Mouse (Mus musculus) lung, postnatal 14 days (tissue): ENCODE measurements around the gene Spaca7.
"Not testable (repeated sequence)": the region's sequence is repeated elsewhere in the genome, so short reads cannot be mapped to it uniquely, and the experiment has no call there.

Experiments used
- DNase-seq: peaks from one replicate; pipeline ENCODE4 v3.0.0; 2021

The Spaca7 gene

GRCm38 (mm10) chr8:12572814-12573534, at the start of gene Spaca7:
TSS of gene Spaca7 (plus strand) at chr8:12573029.
- no peak for DNase-seq

- DNase-seq = no peak
These were observed 48.5 kb upstream of the Spaca7 start for GRCm38 (mm10) chr8:12524279-12524678.

DNA sequence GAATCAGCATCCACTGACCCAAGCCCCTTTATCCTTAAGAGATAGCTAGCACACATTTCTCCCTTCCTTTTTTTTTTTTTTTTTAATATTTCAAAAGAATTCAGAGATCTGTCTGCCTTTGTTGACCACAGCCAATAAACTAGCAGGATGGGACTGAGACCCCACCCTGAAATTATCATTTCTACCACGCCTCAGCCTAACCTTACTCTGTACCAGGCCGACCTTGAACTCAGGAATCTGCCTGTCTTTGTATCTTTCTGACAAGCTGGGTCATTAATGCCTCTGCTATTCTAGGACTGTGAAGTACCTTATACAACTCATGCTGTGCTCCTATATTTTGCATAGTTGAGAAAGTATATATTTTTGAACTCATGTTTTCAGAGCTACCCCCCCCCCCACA, 44.2 kb upstream of the Spaca7 start:
- DNase-seq = no peak

DNA sequence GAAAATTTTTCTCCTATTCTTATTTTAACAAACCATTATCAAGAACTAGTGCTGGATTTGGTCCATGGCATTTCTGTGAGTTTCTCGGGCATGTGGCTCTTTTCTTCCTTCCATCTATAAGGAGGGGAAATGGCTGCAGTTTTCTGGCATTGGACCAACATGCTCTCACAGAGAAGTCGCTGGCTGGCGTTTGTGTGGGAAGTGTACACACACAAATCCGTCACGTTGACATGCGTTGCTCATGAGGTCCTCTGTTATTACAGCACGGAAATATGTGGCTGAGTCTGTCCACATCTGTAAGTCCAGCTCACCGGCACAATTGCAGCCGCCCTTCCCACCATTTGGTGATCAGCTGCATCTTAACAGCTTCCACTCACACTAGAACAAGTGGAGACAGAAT, 37.2 kb upstream of the Spaca7 start:
- DNase-seq = no peak

- no peak for DNase-seq
These were observed 36.5 kb upstream of the Spaca7 start for GRCm38 (mm10) chr8:12536306-12536705.

- DNase-seq = no peak
These were observed 27.6 kb upstream of the Spaca7 start for GRCm38 (mm10) chr8:12545236-12545635.

- DNase-seq = no peak
These were observed 27.2 kb upstream of the Spaca7 start for GRCm38 (mm10) chr8:12545671-12546070.

GRCm38 (mm10) chr8:12547466-12548220, 25.2 kb upstream of the Spaca7 start:
- DNase-seq = no peak

- no peak for DNase-seq
These were observed 24.6 kb upstream of the Spaca7 start for GRCm38 (mm10) chr8:12548255-12548654.

GRCm38 (mm10) chr8:12548680-12549079, 24.1 kb upstream of the Spaca7 start:
- no peak for DNase-seq

DNA sequence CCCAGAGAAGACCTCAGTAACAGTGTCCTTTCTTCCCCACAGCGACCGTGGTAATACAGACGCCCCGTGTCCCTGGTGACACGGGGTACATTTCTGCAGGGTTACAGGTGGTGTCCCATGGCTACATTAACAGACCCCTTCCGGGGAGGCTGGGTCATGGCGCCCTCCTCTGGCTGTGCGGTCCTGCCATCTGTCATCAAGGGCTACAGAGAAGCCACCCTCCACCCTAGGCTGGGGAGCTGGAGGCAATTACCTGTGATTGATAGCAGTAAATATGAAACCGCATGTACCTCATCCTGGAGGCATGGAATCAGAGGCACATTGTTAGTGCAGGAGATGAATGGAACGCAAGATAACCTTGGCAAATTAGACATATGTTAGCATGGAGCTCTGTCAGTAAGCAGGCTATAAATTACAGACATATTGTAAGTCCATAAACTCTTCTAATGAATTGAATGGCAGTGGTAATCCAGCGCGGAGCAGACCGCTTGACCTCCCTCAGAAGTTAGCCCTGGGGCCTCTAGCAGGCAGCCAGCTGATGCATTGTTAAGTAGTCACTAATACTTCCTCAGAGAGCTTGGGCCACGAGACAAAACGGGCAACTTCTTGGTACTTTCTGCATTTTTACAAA, 17.2 kb upstream of the Spaca7 start:
- no peak for DNase-seq

- no peak for DNase-seq
These were observed 14.0 kb upstream of the Spaca7 start for GRCm38 (mm10) chr8:12558786-12559185.

- DNase-seq = peak; percentile 79
These were observed 11.3 kb upstream of the Spaca7 start for GRCm38 (mm10) chr8:12561403-12561960.

- peak; percentile 22 for DNase-seq
These were observed 8.5 kb upstream of the Spaca7 start for GRCm38 (mm10) chr8:12564307-12564706.

- DNase-seq = no peak
These were observed 7.3 kb upstream of the Spaca7 start for GRCm38 (mm10) chr8:12565488-12565887.

GRCm38 (mm10) chr8:12566509-12566908, 6.3 kb upstream of the Spaca7 start:
- no peak for DNase-seq

DNA sequence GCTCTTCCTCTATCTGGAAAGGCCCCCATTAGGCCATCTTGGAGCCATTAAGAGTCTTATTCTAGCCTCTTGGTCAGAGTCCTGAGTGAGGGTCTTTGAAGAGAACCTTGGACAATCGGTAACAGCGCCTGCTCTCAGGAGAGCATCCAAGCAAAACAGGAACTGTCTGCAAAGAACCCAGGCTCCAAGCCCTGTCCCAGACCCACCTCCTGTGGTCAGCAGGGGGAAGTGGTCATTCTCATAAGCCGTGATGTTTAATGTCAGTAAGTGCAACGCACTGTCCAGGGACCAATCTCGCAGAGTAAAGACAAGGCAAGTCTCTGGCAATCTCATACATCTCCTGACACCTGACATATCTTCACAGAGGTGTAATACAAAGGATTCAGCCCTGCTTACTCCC, 3.2 kb downstream of the Spaca7 start:
- DNase-seq = no peak

GRCm38 (mm10) chr8:12576739-12577138, 3.9 kb downstream of the Spaca7 start:
- DNase-seq = no peak

DNA sequence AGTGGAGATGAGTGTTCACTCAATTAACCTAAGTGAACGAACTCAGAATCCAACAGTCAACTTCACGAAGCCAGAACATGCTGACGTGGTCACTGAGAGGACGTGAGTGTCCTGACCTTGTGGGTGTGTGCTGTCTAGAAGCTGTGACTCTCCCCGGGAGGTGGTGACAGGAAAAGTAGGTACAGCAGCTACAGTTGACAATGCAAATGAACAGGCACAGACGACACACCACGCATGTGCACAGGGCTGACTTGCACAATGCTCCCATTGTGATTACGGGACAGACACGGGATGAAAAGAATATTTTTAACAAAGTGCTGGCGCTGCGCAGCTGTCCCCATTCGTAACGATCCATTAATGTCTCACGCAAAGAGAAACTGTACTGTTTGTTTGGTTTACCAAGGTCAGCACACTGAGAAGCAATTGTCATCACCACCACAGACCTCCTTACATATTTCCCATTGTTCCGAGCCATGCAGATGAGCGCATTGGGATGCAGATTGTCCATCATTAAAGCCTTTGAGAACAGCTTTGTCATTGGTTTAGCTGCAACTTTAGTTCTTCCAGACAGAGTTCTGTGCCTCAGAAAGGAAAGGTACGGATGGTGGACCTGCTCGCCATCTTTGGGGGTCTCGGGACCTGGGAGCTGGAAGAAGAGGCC, 6.6 kb downstream of the Spaca7 start:
- DNase-seq = not testable (repeated sequence)

- DNase-seq = no peak
These were observed 11.0 kb downstream of the Spaca7 start for GRCm38 (mm10) chr8:12583785-12584184.

- peak; percentile 85 for DNase-seq
These were observed 34.4 kb downstream of the Spaca7 start for GRCm38 (mm10) chr8:12607223-12607622.

GRCm38 (mm10) chr8:12608810-12609209, 36.0 kb downstream of the Spaca7 start:
- DNase-seq = no peak
